Mouse (Mus musculus): ENCODE results near the gene 9530077C05Rik.

DNA sequence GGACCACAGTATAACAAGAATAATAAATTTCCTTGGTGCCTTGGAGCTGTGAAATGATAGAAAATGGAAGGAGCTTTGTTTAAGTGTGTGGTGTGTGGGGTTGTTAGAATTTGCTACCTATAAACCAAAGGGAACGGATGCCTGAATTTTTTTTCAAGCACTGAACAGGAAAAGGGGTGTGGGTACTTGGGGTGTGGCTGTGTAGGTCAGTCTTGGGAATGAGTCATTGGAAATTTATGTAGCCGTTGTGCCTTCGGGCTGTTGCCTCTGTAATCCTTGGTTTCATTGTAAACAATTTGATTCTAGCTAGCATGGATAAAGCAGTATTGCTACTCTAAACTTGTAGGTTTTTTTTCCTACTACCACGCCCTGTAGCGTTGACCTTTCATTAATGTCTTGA lies 20.9 kb upstream of the 9530077C05Rik start:
- TF ChIP-seq CTCF (IDR thresholded peaks at IDR 0.05; ENCODE audit: low read depth, low read length) (no peak), POLR2A (IDR thresholded peaks at IDR 0.05; ENCODE audit: borderline replicate concordance, low read depth, low read length) (no peak)
